Mouse (Mus musculus) central nervous system, embryonic 11.5 days (tissue): ENCODE measurements around the gene Syap1. TPM values are rescaled to one million over a fixed set of nuclear protein-coding genes. Genes with fewer than 3 reads are reported as not detected.

Source experiments
- polyA plus RNA-seq: library from polyadenylated mRNA; depleted of rRNA; stranded (reverse); fragments of >200 nt; gene quantifications from 2 replicates; pipeline ENCODE4 v1.2.3, GENCODE M21; 2012; rRNA removed

Syap1 gene
- polyA plus RNA-seq: 34.0 and 38.7 TPM in 2 replicates

GRCm38 (mm10) chrX:162887931-162888511 is at the start of gene Syap1:
Gene Syap1 (minus strand): TSS chrX:162888447.

DNA sequence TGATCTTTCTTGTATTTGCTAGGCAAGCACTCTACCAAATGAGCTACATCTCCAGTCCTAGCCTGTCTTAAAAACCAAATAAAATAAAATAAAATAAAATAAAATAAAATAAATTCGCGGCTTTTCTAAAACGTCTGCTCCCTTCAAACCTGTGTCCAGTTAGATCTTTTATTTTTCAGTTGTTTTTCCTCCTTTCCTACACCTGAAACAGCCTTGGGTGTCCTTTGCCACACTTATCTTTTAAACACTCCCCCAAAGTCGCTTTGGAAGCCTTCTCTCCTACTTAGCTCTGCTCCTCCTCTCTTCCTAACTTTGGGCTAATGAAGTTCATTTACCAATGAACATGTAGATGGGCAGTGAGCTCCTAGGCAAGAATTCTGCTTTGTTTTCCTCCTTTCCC is 12.7 kb upstream of the Syap1 start, which contains the start of gene Ctps2:
Ctps2 (plus strand) TSS at position 301 of the 400 bp plus-strand sequence.

DNA sequence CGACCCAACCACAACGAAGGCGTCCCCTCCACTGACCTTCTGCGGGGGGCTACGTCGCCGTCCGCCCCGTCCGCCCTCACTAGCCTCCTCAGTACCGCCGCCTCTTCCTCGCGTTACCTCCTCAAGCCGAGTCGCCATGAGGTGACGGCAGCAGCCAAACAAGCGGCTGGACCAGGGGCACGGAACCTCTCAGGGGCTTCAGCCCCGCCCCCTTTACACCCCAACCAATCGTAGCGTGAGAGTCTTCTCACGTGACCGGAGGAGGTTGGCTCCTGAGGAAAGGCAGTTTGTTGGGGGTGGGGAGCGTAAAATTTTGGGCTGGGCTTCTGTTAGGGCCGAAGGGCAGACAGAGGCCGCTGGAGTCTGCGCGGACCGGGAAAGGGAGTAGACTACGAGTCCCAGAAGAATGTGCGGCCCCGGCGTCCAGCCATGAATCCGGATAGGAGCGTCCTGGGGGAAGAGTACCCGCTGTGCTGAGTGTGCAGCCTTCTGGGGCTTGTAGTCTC is 59.0 kb downstream of the Syap1 start, which contains the start of gene Txlng:
Txlng (minus strand) TSS at position 252 of the 506 bp plus-strand sequence.

Other genes starting within 250 kb of the Syap1 start
- 1.0 and 1.2 TPM in 2 replicates for gene Reps2, start 244.8 kb downstream of the Syap1 start, polyA plus RNA-seq
- 213 and 237 TPM in 2 replicates for gene Rbbp7, start 128.0 kb downstream of the Syap1 start, polyA plus RNA-seq
- gene Txlng, start 59.0 kb downstream of the Syap1 start, polyA plus RNA-seq: 13.2 and 16.0 TPM in 2 replicates
- 37.7 and 59.0 TPM in 2 replicates for gene Ctps2, start 12.8 kb upstream of the Syap1 start, polyA plus RNA-seq
- gene S100g, start 76.2 kb upstream of the Syap1 start, polyA plus RNA-seq: 0.40 and 0.48 TPM in 2 replicates